Mouse (Mus musculus) heart, postnatal 10 days (tissue): ENCODE measurements at regions not wholly inside any gene's neighbourhood (a gene's known extent, or its start where the extent isn't known, plus 50 kb on each side); places are given as distances from the start of the nearest gene placed in this dataset.
"Not testable (repeated sequence)": the region's sequence is repeated elsewhere in the genome, so short reads cannot be mapped to it uniquely, and the experiment has no call there.

Source experiments
- DNase-seq, 2 experiments: peaks; one replicate each; pipeline ENCODE4 v3.0.0; 2021
- intact Hi-C: fragments of 180-260 bp; cut with DNase I; formaldehyde crosslinking; loops from one replicate; pipeline ENCODE4 v1.15.1; 2025

- DNase-seq, intact Hi-C loops: not testable (repeated sequence)
Observed at GRCm38 (mm10) chr14:19080001-19080400, 185.9 kb upstream of the Ube2e2 start.

- DNase-seq, result peak; percentile 16 to 51
- intact Hi-C loops, result loop anchor here (10.0 kb wide), 1 partner anchor 537 kb away; no protein-coding TSS in a partner anchor
Observed at GRCm38 (mm10) chr14:19041984-19042760, 148.1 kb upstream of the Ube2e2 start.

- no peak for DNase-seq
- intact Hi-C loops, result no loop called here
Observed at GRCm38 (mm10) chr14:19020102-19020501, 126.0 kb upstream of the Ube2e2 start.

GRCm38 (mm10) chr14:19015406-19015805 is 121.3 kb upstream of the Ube2e2 start:
- intact Hi-C loops, result loop anchor here (5.0 kb wide), 1 partner anchor 508 kb away; no protein-coding TSS in a partner anchor
- DNase-seq, result no peak

GRCm38 (mm10) chr14:19013558-19013957 is 119.5 kb upstream of the Ube2e2 start:
- DNase-seq, intact Hi-C loops: not testable (repeated sequence)

- no peak for DNase-seq
- intact Hi-C loops, result no loop called here
Observed at GRCm38 (mm10) chr14:18983901-18984300, 89.8 kb upstream of the Ube2e2 start.

- DNase-seq, result no peak
- intact Hi-C loops, result no loop called here
Observed at GRCm38 (mm10) chr14:18963864-18964263, 69.8 kb upstream of the Ube2e2 start.

GRCm38 (mm10) chr14:18963287-18963686 is 69.2 kb upstream of the Ube2e2 start:
- intact Hi-C loops, result no loop called here
- no peak for DNase-seq
